Mouse (Mus musculus): ENCODE measurements around the gene Ubl3. TPM values are rescaled to one million over a fixed set of nuclear protein-coding genes. Genes with fewer than 3 reads are reported as not detected.

The Ubl3 gene
- total RNA-seq, 2 experiments from 2014 or later = 177 to 179 TPM

GRCm38 (mm10) chr5:148542196-148542595 is 10.4 kb downstream of the Ubl3 start:
- intact Hi-C loops (cut with DNase I) = loop anchor here (10.0 kb wide), 1 partner anchor 207 kb away; no protein-coding TSS in a partner anchor

GRCm38 (mm10) chr5:148535669-148536430 is 16.7 kb downstream of the Ubl3 start:
- intact Hi-C loops (cut with DNase I) = no loop called here
- DNase-seq (ENCODE audit: low spot score in 2 of 2) = no peak

More at GRCm38 (mm10) chr5:148542196-148542595, 10.4 kb downstream of the Ubl3 start:
- no peak for DNase-seq (ENCODE audit: low spot score in 2 of 2)

- DNase-seq (ENCODE audit: low spot score in 2 of 2) = no peak
- intact Hi-C loops (cut with DNase I) = no loop called here
These were observed 17.9 kb downstream of the Ubl3 start for GRCm38 (mm10) chr5:148534644-148535043.

- no peak for DNase-seq (ENCODE audit: low spot score in 2 of 2)
- intact Hi-C loops (cut with DNase I) = no loop called here
These were observed 18.7 kb downstream of the Ubl3 start for GRCm38 (mm10) chr5:148533924-148534323.

GRCm38 (mm10) chr5:148532201-148532600 is 20.4 kb downstream of the Ubl3 start:
- DNase-seq (ENCODE audit: low spot score in 2 of 2) = no peak
- intact Hi-C loops (cut with DNase I) = no loop called here

GRCm38 (mm10) chr5:148527632-148528031 is 25.0 kb downstream of the Ubl3 start:
- intact Hi-C loops (cut with DNase I) = no loop called here
- DNase-seq (ENCODE audit: low spot score in 2 of 2) = no peak

GRCm38 (mm10) chr5:148526631-148527030 is 26.0 kb downstream of the Ubl3 start:
- DNase-seq (ENCODE audit: low spot score in 2 of 2) = no peak
- intact Hi-C loops (cut with DNase I) = no loop called here

- DNase-seq (ENCODE audit: low spot score in 2 of 2) = no peak
- intact Hi-C loops (cut with DNase I) = no loop called here
These were observed 29.2 kb downstream of the Ubl3 start for GRCm38 (mm10) chr5:148523202-148523971.

- intact Hi-C loops (cut with DNase I) = no loop called here
These were observed 30.2 kb downstream of the Ubl3 start for GRCm38 (mm10) chr5:148522378-148522777.

GRCm38 (mm10) chr5:148517445-148517844 is 35.1 kb downstream of the Ubl3 start:
- intact Hi-C loops (cut with DNase I) = no loop called here
- DNase-seq (ENCODE audit: low spot score in 2 of 2) = no peak

More at GRCm38 (mm10) chr5:148522378-148522777, 30.2 kb downstream of the Ubl3 start:
- DNase-seq (ENCODE audit: low spot score in 2 of 2) = no peak

GRCm38 (mm10) chr5:148512042-148512640 is 40.4 kb downstream of the Ubl3 start:
- intact Hi-C loops (cut with DNase I) = no loop called here
- no peak for DNase-seq (ENCODE audit: low spot score in 2 of 2)

- intact Hi-C loops (cut with DNase I) = no loop called here
- DNase-seq (ENCODE audit: low spot score in 2 of 2) = no peak
These were observed 42.3 kb downstream of the Ubl3 start for GRCm38 (mm10) chr5:148510265-148510664.

- DNase-seq (ENCODE audit: low spot score in 2 of 2) = no peak
These were observed 42.9 kb downstream of the Ubl3 start for GRCm38 (mm10) chr5:148509731-148510130.

GRCm38 (mm10) chr5:148508901-148509604 is 43.5 kb downstream of the Ubl3 start:
- intact Hi-C loops (cut with DNase I) = no loop called here

More at GRCm38 (mm10) chr5:148509731-148510130, 42.9 kb downstream of the Ubl3 start:
- intact Hi-C loops (cut with DNase I) = no loop called here

GRCm38 (mm10) chr5:148505381-148505780 is 47.2 kb downstream of the Ubl3 start:
- no peak for DNase-seq (ENCODE audit: low spot score in 2 of 2)
- intact Hi-C loops (cut with DNase I) = no loop called here

More at GRCm38 (mm10) chr5:148508901-148509604, 43.5 kb downstream of the Ubl3 start:
- DNase-seq (ENCODE audit: low spot score in 2 of 2) = no peak

GRCm38 (mm10) chr5:148502237-148502636 is 50.4 kb downstream of the Ubl3 start:
- peak in 1 of 2 experiments; percentile 40 for DNase-seq (ENCODE audit: low spot score in 2 of 2)
- intact Hi-C loops (cut with DNase I) = no loop called here

- intact Hi-C loops (cut with DNase I) = no loop called here
- DNase-seq (ENCODE audit: low spot score in 2 of 2) = no peak
These were observed 51.2 kb downstream of the Ubl3 start for GRCm38 (mm10) chr5:148501228-148501957.

GRCm38 (mm10) chr5:148500516-148500915 is 52.1 kb downstream of the Ubl3 start:
- intact Hi-C loops (cut with DNase I) = no loop called here
- no peak for DNase-seq (ENCODE audit: low spot score in 2 of 2)

GRCm38 (mm10) chr5:148499616-148500015 is 53.0 kb downstream of the Ubl3 start:
- peak; percentile 43 to 74 for DNase-seq (ENCODE audit: low spot score in 2 of 2)
- intact Hi-C loops (cut with DNase I) = no loop called here

All from left cerebral cortex, postnatal 14 days (tissue).